Mouse (Mus musculus) small intestine, adult 2 months (tissue): Measurements from ENCODE around the gene Elmo1.

Source experiments
- CTCF ChIP-seq: fragments of 200-500 bp; IDR thresholded peaks from 2 replicates; pipeline ENCODE4 v1.5.1; 2012; ENCODE audit warnings: low read depth, mild to moderate bottlenecking, control low read depth, inconsistent platforms, low read length, moderate library complexity, mixed read lengths; ENCODE audit not compliant: insufficient replicate concordance, insufficient read length; ENCODE audit errors: extremely low read depth
- POLR2A ChIP-seq: fragments of 200-500 bp; IDR thresholded peaks from 2 replicates; pipeline ENCODE4 v1.6.1; 2012; ENCODE audit warnings: low read depth, mild to moderate bottlenecking, control low read depth, inconsistent platforms, low read length, moderate library complexity

DNA sequence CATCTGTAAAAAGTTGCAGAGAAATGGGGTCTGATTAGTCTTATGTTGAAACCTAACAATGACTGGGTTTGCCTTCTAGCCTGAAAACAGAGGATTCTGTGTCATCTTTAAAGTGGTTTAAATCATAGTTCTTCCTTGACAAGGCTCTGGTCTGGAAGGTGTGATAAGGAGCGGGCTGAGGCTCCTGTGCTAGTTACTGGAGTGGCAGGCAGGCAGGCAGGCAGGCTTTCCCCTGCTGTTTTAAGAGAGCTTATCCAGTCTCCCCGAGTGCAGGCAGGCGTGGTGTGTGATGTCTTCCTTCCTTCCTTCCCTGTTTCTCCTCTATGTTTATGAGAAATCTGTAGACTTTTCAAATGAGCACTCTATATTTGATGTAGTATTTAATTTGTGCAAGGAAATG lies 48.1 kb downstream of the Elmo1 start:
- TF ChIP-seq CTCF = no peak
- TF ChIP-seq POLR2A = no peak
